Mouse (Mus musculus): ENCODE results near the gene Olfr325. TPM values are rescaled to one million over a fixed set of nuclear protein-coding genes. Genes with fewer than 3 reads are reported as not detected.

The Olfr325 gene
- total RNA-seq, 2 experiments from 2014 or later = not detected

DNA sequence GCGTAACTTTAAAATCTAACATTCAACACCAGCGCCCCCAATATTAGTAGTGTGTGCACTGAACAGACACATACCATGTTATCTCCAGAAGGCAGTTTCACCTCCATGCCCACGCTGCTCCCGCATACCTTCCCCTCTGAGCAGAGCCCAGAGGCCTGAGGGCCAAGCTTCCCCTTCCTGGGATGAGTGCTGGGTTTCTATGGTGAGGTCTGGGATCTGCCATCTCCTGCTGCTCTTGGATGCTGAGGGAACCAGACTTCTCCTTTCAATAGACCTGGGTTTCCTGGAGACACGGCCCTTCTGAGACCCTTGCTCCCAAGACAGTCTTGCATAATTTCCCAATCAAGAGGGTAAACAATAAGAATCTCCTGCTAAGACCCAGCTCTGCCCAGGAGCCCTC lies 52.9 kb downstream of the Olfr325 start, which contains the start of gene Olfr323:
Gene Olfr323 (minus strand): TSS at position 101 of the 400 bp plus-strand sequence.
- DNase-seq = no peak

Other genes starting within 250 kb of the Olfr325 start
- gene Zfp672, start 247.4 kb upstream of the Olfr325 start, total RNA-seq (2021) = 10 to 100 TPM; 31.0 to 41.3 TPM
- gene Sh3bp5l, start 247.0 kb upstream of the Olfr325 start, total RNA-seq (2021) = 10 to 100 TPM; 28.0 to 30.3 TPM
- not detected for gene Lypd8, start 198.7 kb upstream of the Olfr325 start, total RNA-seq (2021)
- not detected for gene 1810065E05Rik, start 156.6 kb upstream of the Olfr325 start, total RNA-seq (2021)
- gene Gm12253, start 145.2 kb upstream of the Olfr325 start, total RNA-seq (2021) = not detected
- not detected for gene Lypd9, start 124.8 kb upstream of the Olfr325 start, total RNA-seq (2021)
- gene Olfr30, start 115.5 kb upstream of the Olfr325 start, total RNA-seq (2021) = not detected
- not detected for gene Olfr332, start 85.2 kb upstream of the Olfr325 start, total RNA-seq (2021)
- gene Olfr331, start 75.2 kb upstream of the Olfr325 start, total RNA-seq (2021) = not detected
- not detected for gene Olfr330, start 42.9 kb upstream of the Olfr325 start, total RNA-seq (2021)
- not detected for gene Olfr329-ps, start 31.3 kb upstream of the Olfr325 start, total RNA-seq (2021)
- not detected for gene Olfr328, start 22.1 kb upstream of the Olfr325 start, total RNA-seq (2021)
- gene Olfr224, start 7.2 kb upstream of the Olfr325 start, total RNA-seq (2021) = not detected
- not detected for gene Olfr324, start 17.4 kb downstream of the Olfr325 start, total RNA-seq (2021)
- not detected for gene 2210407C18Rik, start 38.3 kb downstream of the Olfr325 start, total RNA-seq (2021)
- not detected for gene Olfr323, start 52.8 kb downstream of the Olfr325 start, total RNA-seq (2021)
- under 1 TPM in 1 of 2 experiments, not detected in 1; 0.27 TPM for gene Trim58, start 62.7 kb downstream of the Olfr325 start, total RNA-seq (2021)
- gene Olfr322, start 81.1 kb downstream of the Olfr325 start, total RNA-seq (2021) = not detected
- gene Olfr320, start 103.4 kb downstream of the Olfr325 start, total RNA-seq (2021) = not detected
- not detected for gene Olfr319, start 121.4 kb downstream of the Olfr325 start, total RNA-seq (2021)
- not detected for gene Olfr318, start 146.3 kb downstream of the Olfr325 start, total RNA-seq (2021)
- not detected for gene Olfr317, start 161.5 kb downstream of the Olfr325 start, total RNA-seq (2021)
- not detected for gene Olfr316, start 175.0 kb downstream of the Olfr325 start, total RNA-seq (2021)
- gene Olfr315, start 195.5 kb downstream of the Olfr325 start, total RNA-seq (2021) = not detected
- not detected for gene Olfr314, start 205.2 kb downstream of the Olfr325 start, total RNA-seq (2021)
- not detected for gene Fam183b, start 224.2 kb downstream of the Olfr325 start, total RNA-seq (2021)
- gene Olfr313, start 237.3 kb downstream of the Olfr325 start, total RNA-seq (2021) = not detected